Mouse (Mus musculus) CD4-positive naive resting alpha-beta T cell, adult 57 days (primary cell): Measurements from ENCODE around the gene Sik1. TPM values are rescaled to one million over a fixed set of nuclear protein-coding genes. Genes with fewer than 3 reads are reported as not detected.

ENCODE experiments used
- total RNA-seq: library from RNA; stranded (reverse); gene quantifications from one replicate; pipeline ENCODE4 v1.2.4, GENCODE M21; 2023

Sik1 gene
- 432 TPM for total RNA-seq

DNA sequence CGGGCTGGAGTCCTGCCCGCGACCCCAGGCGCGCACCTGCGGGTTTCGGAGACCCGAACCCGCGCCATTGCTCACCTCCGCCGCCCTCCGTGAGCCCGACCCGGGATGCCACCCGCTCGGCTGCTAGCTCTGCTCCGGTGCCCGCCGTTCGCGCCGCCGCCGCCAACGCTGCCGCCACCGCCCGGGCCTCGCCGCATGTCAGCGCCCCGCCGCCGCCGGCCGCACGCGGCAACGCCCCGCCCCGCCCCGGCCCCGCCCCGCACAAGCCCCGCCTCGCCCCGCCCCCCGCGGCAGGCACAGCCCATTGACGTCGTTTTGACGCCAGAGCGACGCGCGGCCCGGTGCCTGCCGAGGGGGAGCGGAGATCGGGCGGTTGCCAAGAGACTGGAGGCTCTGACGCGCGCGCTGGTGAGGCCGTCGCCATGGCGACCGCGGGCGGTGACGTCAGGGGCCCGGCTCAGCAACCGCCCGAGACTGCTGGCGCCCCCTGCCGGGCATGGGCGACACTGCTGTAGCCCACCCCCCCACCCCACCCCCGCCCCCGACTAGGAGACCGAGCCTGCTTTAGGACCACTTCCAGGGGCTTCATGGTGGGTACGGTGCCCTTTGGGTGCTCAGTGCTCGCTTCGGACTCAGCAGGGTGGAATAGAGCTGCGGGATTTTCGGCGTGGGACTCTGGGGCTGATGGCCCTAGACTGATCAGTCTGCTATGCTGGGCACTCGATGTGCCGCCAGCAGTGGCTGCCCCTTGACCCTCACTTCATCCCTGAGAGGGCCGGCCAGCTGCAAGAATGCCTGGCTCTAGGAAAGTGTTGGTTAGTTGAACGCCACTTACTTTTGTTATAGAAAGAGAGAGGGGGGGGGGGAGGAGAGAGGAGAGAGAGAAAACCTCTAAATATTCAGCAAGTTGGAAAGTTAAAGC lies at the start of gene Sik1:
Gene Sik1 (minus strand): TSS at position 208 of the 922 bp plus-strand sequence.

Other genes with a start within 250 kb of the Sik1 start
- gene Cbs, start 218.6 kb downstream of the Sik1 start, total RNA-seq = 0.89 TPM
- gene U2af1, start 196.9 kb downstream of the Sik1 start, total RNA-seq = 348 TPM
- not detected for gene Cryaa, start 178.0 kb downstream of the Sik1 start, total RNA-seq
- 75.1 TPM for gene Rrp1b, start 180.3 kb upstream of the Sik1 start, total RNA-seq
- gene Hsf2bp, start 180.5 kb upstream of the Sik1 start, total RNA-seq = 0.41 TPM